Mouse (Mus musculus) limb, embryonic 14.5 days (tissue): ENCODE data around the gene Gm2001. TPM values are rescaled to one million over a fixed set of nuclear protein-coding genes. Genes with fewer than 3 reads are reported as not detected.
"Not testable (repeated sequence)": the region's sequence is repeated elsewhere in the genome, so short reads cannot be mapped to it uniquely, and the experiment has no call there.

Experiments
- ATAC-seq: fragments of 200-750 bp; cut with Nextera tagmentation; 2 replicates; pipeline ENCODE4 v1.8.0; 2017; ENCODE audit warnings: low read depth, moderate number of reproducible peaks, moderate TSS enrichment; ENCODE audit not compliant: low FRiP score
- DNase-seq: peaks from one replicate; pipeline ENCODE4 v3.0.0-alpha.2; 2015; ENCODE audit warnings: low spot score
- H3K27ac ChIP-seq: fragments of 300-500 bp; sonication (generic); replicated peaks from 2 replicates; pipeline ENCODE4 v1.5.1; 2014; ENCODE audit warnings: low read depth, mild to moderate bottlenecking, low read length, moderate library complexity, mixed read lengths
- H3K27me3 ChIP-seq: fragments of 300-500 bp; sonication (generic); 2 replicates; pipeline ENCODE4 v1.6.1; 2014; ENCODE audit warnings: low read length, mixed read lengths; ENCODE audit not compliant: control insufficient read depth, insufficient read depth
- H3K36me3 ChIP-seq: fragments of 300-500 bp; sonication (generic); 2 replicates; pipeline ENCODE4 v1.6.1; 2014; ENCODE audit warnings: mild to moderate bottlenecking, low read length, moderate library complexity, mixed read lengths; ENCODE audit not compliant: control insufficient read depth, insufficient read depth
- H3K4me1 ChIP-seq: fragments of 300-500 bp; sonication (generic); 2 replicates; pipeline ENCODE4 v1.6.1; 2014; ENCODE audit warnings: antibody characterized with exemption, low read length, mixed read lengths; ENCODE audit not compliant: control insufficient read depth, insufficient read depth
- H3K4me2 ChIP-seq: fragments of 300-500 bp; sonication (generic); replicated peaks from 2 replicates; pipeline ENCODE4 v1.6.1; 2014; ENCODE audit warnings: low read depth, mild to moderate bottlenecking, low read length, moderate library complexity; ENCODE audit not compliant: severe bottlenecking
- H3K4me3 ChIP-seq: fragments of 300-500 bp; sonication (generic); replicated peaks from 2 replicates; pipeline ENCODE4 v1.5.1; 2014; ENCODE audit warnings: low read length
- H3K9ac ChIP-seq: fragments of 300-500 bp; sonication (generic); 2 replicates; pipeline ENCODE4 v1.6.1; 2014; ENCODE audit warnings: mild to moderate bottlenecking, low read depth, low read length, moderate library complexity; ENCODE audit not compliant: severe bottlenecking
- H3K9me3 ChIP-seq: fragments of 300-500 bp; sonication (generic); 2 replicates; pipeline ENCODE4 v1.6.1; 2016; ENCODE audit warnings: low read length; ENCODE audit not compliant: control insufficient read depth
- WGBS: fragments of 180-500 bp; shearing (Covaris S2); extraction: QIAGEN DNeasy Blood & Tissue Kit; methylation state at CpG from one replicate; pipeline ENCODE4 v1.1.7; 2014; 5-methylcytosine and 5-hydroxymethylcytosine counted together
- polyA plus RNA-seq, 2 experiments: library from polyadenylated mRNA; depleted of rRNA in 1 of 2; stranded (reverse) in 1 of 2; unstranded in 1 of 2; fragments of >200 nt; fragmentation: Nextera tagmentation in 1 of 2; extraction: Ambion mirVana in 1 of 2; gene quantifications; 2 replicates each; pipeline versions ENCODE4 v1.2.1 to v1.2.3; 2012 to 2014

The Gm2001 gene
- not detected in 2 replicates for polyA plus RNA-seq (2012; rRNA removed)
- polyA plus RNA-seq (2014; fragmentation: Nextera tagmentation; extraction: Ambion mirVana) = not detected in 2 replicates

- 56% methylated on average over 1 of the region's 2 CpGs for WGBS
- not testable (repeated sequence) for H3K36me3 ChIP-seq, H3K9ac ChIP-seq, H3K9me3 ChIP-seq, ATAC-seq, H3K27ac ChIP-seq, H3K4me1 ChIP-seq, H3K27me3 ChIP-seq, H3K4me3 ChIP-seq, DNase-seq, H3K4me2 ChIP-seq
Observed at GRCm38 (mm10) chr12:87842239-87842638, at the start of gene Gm2001. Gene Gm2001 (minus strand): TSS chr12:87842339.

DNA sequence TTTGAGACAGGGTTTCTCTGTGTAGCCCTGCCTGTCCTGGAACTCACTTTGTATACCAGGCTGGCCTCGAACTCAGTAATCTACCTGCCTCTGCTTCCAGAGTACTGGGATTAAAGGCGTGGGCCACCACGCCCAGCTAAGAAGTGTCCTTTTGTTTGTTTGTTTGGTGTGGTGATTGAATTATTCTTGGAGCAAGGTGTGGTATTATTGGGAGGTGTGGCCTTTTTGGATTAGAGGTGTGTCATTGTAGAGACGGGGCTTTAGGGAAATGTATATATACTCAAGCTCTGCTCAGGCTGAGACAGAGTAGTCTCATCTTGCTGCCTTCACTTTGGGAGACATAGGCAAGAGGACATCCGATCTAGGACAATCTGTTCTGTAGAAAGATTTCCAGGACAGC, 31.6 kb upstream of the Gm2001 start, which contains the start of gene Gm2016:
Gene Gm2016 (plus strand): TSS at position 301 of the 400 bp plus-strand sequence.
- H3K27me3 ChIP-seq, H3K4me3 ChIP-seq, H3K27ac ChIP-seq, H3K9me3 ChIP-seq, H3K4me1 ChIP-seq, ATAC-seq, H3K36me3 ChIP-seq, H3K4me2 ChIP-seq, H3K9ac ChIP-seq, DNase-seq: not testable (repeated sequence)
- 83% methylated on average over 5 of the region's 5 CpGs for WGBS

- H3K27ac ChIP-seq, H3K9ac ChIP-seq, H3K36me3 ChIP-seq, H3K27me3 ChIP-seq, DNase-seq, H3K4me1 ChIP-seq, H3K9me3 ChIP-seq, H3K4me2 ChIP-seq, ATAC-seq, H3K4me3 ChIP-seq: not testable (repeated sequence)
- WGBS = 92% methylated on average over 2 of the region's 2 CpGs
Observed at GRCm38 (mm10) chr12:87864048-87864447, 21.9 kb upstream of the Gm2001 start.

- H3K4me2 ChIP-seq, H3K4me1 ChIP-seq, H3K27ac ChIP-seq, ATAC-seq, H3K36me3 ChIP-seq, H3K4me3 ChIP-seq, H3K9me3 ChIP-seq, DNase-seq, H3K27me3 ChIP-seq, H3K9ac ChIP-seq: not testable (repeated sequence)
- WGBS = 94% methylated on average over 8 of the region's 11 CpGs
Observed at GRCm38 (mm10) chr12:87863638-87864037, 21.5 kb upstream of the Gm2001 start.

- not testable (repeated sequence) for H3K4me3 ChIP-seq
Observed at GRCm38 (mm10) chr12:87861740-87862692, 19.9 kb upstream of the Gm2001 start.

GRCm38 (mm10) chr12:87856067-87856466, 13.9 kb upstream of the Gm2001 start:
- DNase-seq, H3K27ac ChIP-seq, ATAC-seq, H3K9me3 ChIP-seq, H3K9ac ChIP-seq, H3K27me3 ChIP-seq, H3K4me2 ChIP-seq, H3K36me3 ChIP-seq, H3K4me3 ChIP-seq, H3K4me1 ChIP-seq: not testable (repeated sequence)
- WGBS = 82% methylated on average over 1 of the region's 1 CpGs

More at GRCm38 (mm10) chr12:87861740-87862692, 19.9 kb upstream of the Gm2001 start:
- not testable (repeated sequence) for H3K27me3 ChIP-seq, ATAC-seq, H3K9ac ChIP-seq, H3K36me3 ChIP-seq, H3K27ac ChIP-seq, H3K9me3 ChIP-seq, H3K4me1 ChIP-seq, H3K4me2 ChIP-seq, DNase-seq
- WGBS = 83% methylated on average over 23 of the region's 23 CpGs

GRCm38 (mm10) chr12:87850657-87851056, 8.5 kb upstream of the Gm2001 start:
- H3K4me1 ChIP-seq, H3K27me3 ChIP-seq, H3K36me3 ChIP-seq, H3K4me3 ChIP-seq, H3K27ac ChIP-seq, H3K9me3 ChIP-seq, H3K9ac ChIP-seq, H3K4me2 ChIP-seq, DNase-seq, ATAC-seq: not testable (repeated sequence)
- no CpG with 5 or more reads among the region's 2 CpGs for WGBS

- H3K36me3 ChIP-seq, H3K9me3 ChIP-seq, H3K9ac ChIP-seq, H3K4me3 ChIP-seq, H3K4me2 ChIP-seq, DNase-seq, H3K27ac ChIP-seq, H3K27me3 ChIP-seq, ATAC-seq, H3K4me1 ChIP-seq: not testable (repeated sequence)
- WGBS = 96% methylated on average over 4 of the region's 6 CpGs
Observed at GRCm38 (mm10) chr12:87816277-87816676, 25.9 kb downstream of the Gm2001 start, which contains the start of gene BB287469. Gene BB287469 (plus strand): TSS chr12:87816577.
